14 mouse cellular contexts compared by ENCODE assay signal in genomic region chr1:188708176-188708575, GRCm38 (mm10).
DNase-seq lines count a peak whose midpoint lies in the region; ATAC-seq and TF ChIP-seq lines count a peak whose summit lies in the region.
"Had no signal": no experiment of that assay in that cellular context is flagged by ENCODE, and none has a peak within 500 bp of the region (broad histone marks: within the 10 kb centered on the region; RNA-seq: fewer than 3 reads in every experiment).

No protein-coding gene starts in this region.

- H3K36me3 ChIP-seq in forebrain, postnatal 0 days (ENCODE audit: insufficient read depth), result no peaks in the 10 kb centered on the region
- H3K36me3 ChIP-seq in forebrain, embryonic 10.5 days (replicated peaks), result no peaks in the 10 kb centered on the region
- no peaks in the 10 kb centered on the region for H3K36me3 ChIP-seq in E14TG2a.4 (ENCODE audit: insufficient read depth, low read length)
- H3K36me3 ChIP-seq: hindbrain, embryonic 10.5 days; neural tube, embryonic 12.5 days had no signal

- WGBS in forebrain, postnatal 0 days, result 84% methylated on average over 4 of the region's 4 CpGs
- 88% methylated on average over 4 of the region's 4 CpGs for WGBS in forebrain, embryonic 10.5 days

- no peak for DNase-seq in forebrain, postnatal 0 days
- no peak for DNase-seq in forebrain, embryonic 10.5 days (ENCODE audit: extremely low spot score, low spot score)
- DNase-seq in left cerebral cortex, postnatal 14 days (ENCODE audit: low spot score in 2 of 2), result peak; percentile 12 to 26
- no peak for DNase-seq in left cerebral cortex, postnatal 36 days (ENCODE audit: low spot score in 2 of 2)
- DNase-seq in ZHBTc4 (ENCODE audit: low read depth, low spot score), result peak; percentile 58
- DNase-seq: cerebellum, adult 8-10 months; kidney, adult 9 months; midbrain, embryonic 14.5 days; thymus, postnatal 14 days had no signal

- no peaks in the 10 kb centered on the region for H3K4me1 ChIP-seq in forebrain, postnatal 0 days (ENCODE audit: insufficient read depth)
- H3K4me1 ChIP-seq in forebrain, embryonic 10.5 days, result no peaks in the 10 kb centered on the region
- peaks cover 8% of the 10 kb centered on the region; the same call in 1 of the 2 replicates for H3K4me1 ChIP-seq in E14TG2a.4 (replicated peaks; ENCODE audit: low read depth, low read length)
- H3K4me1 ChIP-seq: neural tube, embryonic 12.5 days had no signal

- intact Hi-C loops in left cerebral cortex, postnatal 14 days (cut with DNase I), result no loop called here
- intact Hi-C loops in left cerebral cortex, postnatal 36 days (cut with DNase I), result no loop called here

- H3K27ac ChIP-seq in forebrain, postnatal 0 days (ENCODE audit: low read depth, low read length), result no peak overlapping the region
- H3K27ac ChIP-seq in forebrain, embryonic 10.5 days, result no peak overlapping the region
- H3K27ac ChIP-seq: hindbrain, embryonic 10.5 days; neural tube, embryonic 12.5 days had no signal

- H3K4me3 ChIP-seq in forebrain, postnatal 0 days (ENCODE audit: low read depth, low read length), result no peak overlapping the region
- no peak overlapping the region for H3K4me3 ChIP-seq in forebrain, embryonic 10.5 days
- no peak overlapping the region for H3K4me3 ChIP-seq in E14TG2a.4 (replicated peaks; ENCODE audit: low read length)
- H3K4me3 ChIP-seq: hindbrain, embryonic 10.5 days; neural tube, embryonic 12.5 days had no signal

- no peak overlapping the region for H3K9ac ChIP-seq in forebrain, postnatal 0 days
- H3K9ac ChIP-seq: neural tube, embryonic 12.5 days had no signal

- peak; percentile 39 for TF ChIP-seq CTCF in forebrain, postnatal 0 days (IDR thresholded peaks at IDR 0.05; ENCODE audit: low read depth)
- TF ChIP-seq CTCF in E14TG2a.4 (conservative IDR thresholded peaks at IDR 0.05; ENCODE audit: low read length), result peak; percentile 83

- H3K4me2 ChIP-seq in forebrain, postnatal 0 days (ENCODE audit: low read depth), result no peak overlapping the region
- H3K4me2 ChIP-seq: heart, embryonic 11.5 days; neural tube, embryonic 12.5 days had no signal

- ATAC-seq in forebrain, postnatal 0 days, result no peak
- no peak for ATAC-seq in CD4-positive, CD25-positive, alpha-beta regulatory T cell, adult 4 months

- no peaks in the 10 kb centered on the region for H3K27me3 ChIP-seq in forebrain, postnatal 0 days (ENCODE audit: insufficient read depth, low read length)
- H3K27me3 ChIP-seq in forebrain, embryonic 10.5 days (ENCODE audit: poor library complexity, severe bottlenecking), result no peaks in the 10 kb centered on the region
- peaks cover 14% of the 10 kb centered on the region; the same call in 1 of the 2 replicates for H3K27me3 ChIP-seq in E14TG2a.4 (ENCODE audit: insufficient read depth, low read length)
- H3K27me3 ChIP-seq: neural tube, embryonic 12.5 days had no signal

- no peaks in the 10 kb centered on the region for H3K9me3 ChIP-seq in forebrain, postnatal 0 days (ENCODE audit: low read length)
- no peaks in the 10 kb centered on the region for H3K9me3 ChIP-seq in forebrain, embryonic 10.5 days
- H3K9me3 ChIP-seq in E14TG2a.4 (ENCODE audit: low read length), result no peaks in the 10 kb centered on the region
- H3K9me3 ChIP-seq: hindbrain, embryonic 10.5 days; neural tube, embryonic 12.5 days had no signal

Comparison
In these comparisons a context has a peak if more than half of its experiments do, and no peak if none do; other contexts are left out.
1. DNase-seq: peak in left cerebral cortex, postnatal 14 days (2 of 2) and ZHBTc4 (single experiment); none in forebrain, postnatal 0 days (single experiment), forebrain, embryonic 10.5 days (single experiment) and left cerebral cortex, postnatal 36 days (0 of 2).